Mouse (Mus musculus): ENCODE data around the gene Capn12.

DNA sequence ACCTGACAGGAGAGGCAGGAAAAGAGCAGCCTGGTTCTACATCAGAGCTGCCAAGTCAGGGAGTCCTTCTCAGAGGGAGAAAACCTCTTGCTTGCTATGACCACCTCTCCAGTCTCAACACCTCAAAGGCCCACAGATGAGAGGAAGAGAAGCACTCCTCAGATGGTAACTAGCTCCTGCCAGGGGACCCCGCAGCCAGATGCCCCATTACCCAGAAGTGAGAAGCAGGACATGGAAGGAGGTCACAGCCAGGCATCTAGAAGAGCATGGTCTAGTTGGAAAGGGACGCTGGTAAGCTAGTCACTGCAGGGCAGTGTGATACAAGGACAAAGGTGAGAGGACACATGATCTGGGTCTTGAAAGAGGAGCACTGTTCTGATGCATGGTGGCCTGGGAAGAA, 52.6 kb downstream of the Capn12 start:
- TF ChIP-seq CTCF (IDR thresholded peaks at IDR 0.05; ENCODE audit: borderline replicate concordance, insufficient read depth, low read depth, low read length) (no peak), POLR2A (IDR thresholded peaks at IDR 0.05; ENCODE audit: borderline replicate concordance, insufficient read depth, low read length) (no peak)
